Mouse (Mus musculus): ENCODE measurements around the gene Gm9513. TPM values are rescaled to one million over a fixed set of nuclear protein-coding genes. Genes with fewer than 3 reads are reported as not detected.

The Gm9513 gene
- not detected for polyA plus RNA-seq (2012; fragmentation: generic; extraction: Trizol)

GRCm38 (mm10) chr9:36475338-36475737 is at the start of gene Gm9513:
Gene Gm9513, plus strand, starts transcription at chr9:36475638.
- Histone ChIP-seq H3K4me3 (no peak within 1 kb of the TSS), H3K79me2 (ENCODE audit: control insufficient read depth, insufficient read depth) (no peaks in the 10 kb centered on the region), H3K4me2 (ENCODE audit: low read depth) (no peak within 1 kb of the TSS), H3K36me3 (ENCODE audit: control insufficient read depth, insufficient read depth) (no peaks in the 10 kb centered on the region), H3ac (ENCODE audit: control insufficient read depth, insufficient read length) (no peak within 1 kb of the TSS), H3K27me3 (ENCODE audit: control insufficient read depth, insufficient read depth, insufficient read length) (no peaks in the 10 kb centered on the region)
- no peak for TF ChIP-seq E2F4 (IDR thresholded peaks at IDR 0.05; ENCODE audit: insufficient read depth)
- TF ChIP-seq POLR2A (IDR thresholded peaks at IDR 0.05; ENCODE audit: insufficient read length, low read depth), result no peak

GRCm38 (mm10) chr9:36431584-36431983 is 43.9 kb upstream of the Gm9513 start, which contains the start of gene Gm7257:
Gene Gm7257, plus strand, starts transcription at chr9:36431884.
- no peaks in the 10 kb centered on the region for H3K36me3 ChIP-seq (ENCODE audit: control insufficient read depth, insufficient read depth)
- no peak within 1 kb of the TSS for H3K4me3 ChIP-seq
- no peak within 1 kb of the TSS for H3ac ChIP-seq (ENCODE audit: control insufficient read depth, insufficient read length)
- H3K27me3 ChIP-seq (ENCODE audit: control insufficient read depth, insufficient read depth, insufficient read length), result no peaks in the 10 kb centered on the region
- no peak within 1 kb of the TSS for H3K4me2 ChIP-seq (ENCODE audit: low read depth)
- TF ChIP-seq MYOD1 (IDR thresholded peaks at IDR 0.05; ENCODE audit: control insufficient read depth in 1 of 3, insufficient read length in 2 of 3, low read depth in 2 of 3) (no peak), E2F4 (IDR thresholded peaks at IDR 0.05; ENCODE audit: insufficient read depth) (no peak), CEBPB (IDR thresholded peaks at IDR 0.05; ENCODE audit: insufficient read depth, poor library complexity, severe bottlenecking) (no peak), POLR2A (IDR thresholded peaks at IDR 0.05; ENCODE audit: insufficient read length, low read depth) (no peak), TCF12 (IDR thresholded peaks at IDR 0.05; ENCODE audit: insufficient read depth, poor library complexity, severe bottlenecking) (no peak), MAX (IDR thresholded peaks at IDR 0.05; ENCODE audit: low read depth) (no peak), TCF3 (IDR thresholded peaks at IDR 0.05; ENCODE audit: insufficient read length, low read depth) (no peak), POLR2AphosphoS2 (IDR thresholded peaks at IDR 0.05; ENCODE audit: insufficient read length, low read depth) (no peak), USF1 (IDR thresholded peaks at IDR 0.05; ENCODE audit: low read depth) (no peak), SRF (IDR thresholded peaks at IDR 0.05; ENCODE audit: control insufficient read depth, insufficient read length, low read depth) (no peak), REST (IDR thresholded peaks at IDR 0.05; ENCODE audit: insufficient read depth, insufficient read length) (no peak), MYOG (IDR thresholded peaks at IDR 0.05; ENCODE audit: control insufficient read depth in 1 of 3, insufficient read depth in 1 of 3, insufficient read length in 2 of 3, low read depth in 2 of 3) (no peak)
- H3K79me2 ChIP-seq (ENCODE audit: control insufficient read depth, insufficient read depth), result no peaks in the 10 kb centered on the region

GRCm38 (mm10) chr9:36435051-36435764 is 40.2 kb upstream of the Gm9513 start:
- Histone ChIP-seq H3K4me2 (ENCODE audit: low read depth) (no peak overlapping the region), H3ac (ENCODE audit: control insufficient read depth, insufficient read length) (no peak overlapping the region), H3K79me2 (ENCODE audit: control insufficient read depth, insufficient read depth) (no peaks in the 10 kb centered on the region), H3K4me3 (no peak overlapping the region), H3K27me3 (ENCODE audit: control insufficient read depth, insufficient read depth, insufficient read length) (no peaks in the 10 kb centered on the region), H3K36me3 (ENCODE audit: control insufficient read depth, insufficient read depth) (no peaks in the 10 kb centered on the region)
- TF ChIP-seq MAX (IDR thresholded peaks at IDR 0.05; ENCODE audit: low read depth) (no peak), TCF3 (IDR thresholded peaks at IDR 0.05; ENCODE audit: insufficient read length, low read depth) (no peak), SRF (IDR thresholded peaks at IDR 0.05; ENCODE audit: control insufficient read depth, insufficient read length, low read depth) (no peak), TCF12 (IDR thresholded peaks at IDR 0.05; ENCODE audit: insufficient read depth, poor library complexity, severe bottlenecking) (no peak), MYOD1 (IDR thresholded peaks at IDR 0.05; ENCODE audit: control insufficient read depth in 1 of 3, insufficient read length in 2 of 3, low read depth in 2 of 3) (no peak), MYOG (IDR thresholded peaks at IDR 0.05; ENCODE audit: control insufficient read depth in 1 of 3, insufficient read depth in 1 of 3, insufficient read length in 2 of 3, low read depth in 2 of 3) (no peak), POLR2A (IDR thresholded peaks at IDR 0.05; ENCODE audit: insufficient read length, low read depth) (no peak), CEBPB (IDR thresholded peaks at IDR 0.05; ENCODE audit: insufficient read depth, poor library complexity, severe bottlenecking) (no peak), E2F4 (IDR thresholded peaks at IDR 0.05; ENCODE audit: insufficient read depth) (no peak), USF1 (IDR thresholded peaks at IDR 0.05; ENCODE audit: low read depth) (no peak), POLR2AphosphoS2 (IDR thresholded peaks at IDR 0.05; ENCODE audit: insufficient read length, low read depth) (no peak), REST (IDR thresholded peaks at IDR 0.05; ENCODE audit: insufficient read depth, insufficient read length) (no peak)

- no peak for TF ChIP-seq SRF (IDR thresholded peaks at IDR 0.05; ENCODE audit: control insufficient read depth, insufficient read length, low read depth)
- no peak for TF ChIP-seq E2F4 (IDR thresholded peaks at IDR 0.05; ENCODE audit: insufficient read depth)
- TF ChIP-seq MAX (IDR thresholded peaks at IDR 0.05; ENCODE audit: low read depth), result no peak
- no peak for TF ChIP-seq USF1 (IDR thresholded peaks at IDR 0.05; ENCODE audit: low read depth)
- TF ChIP-seq MYOG (IDR thresholded peaks at IDR 0.05; ENCODE audit: control insufficient read depth in 1 of 3, insufficient read depth in 1 of 3, insufficient read length in 2 of 3, low read depth in 2 of 3), result no peak
- no peak for TF ChIP-seq POLR2AphosphoS2 (IDR thresholded peaks at IDR 0.05; ENCODE audit: insufficient read length, low read depth)
- no peak for TF ChIP-seq CEBPB (IDR thresholded peaks at IDR 0.05; ENCODE audit: insufficient read depth, poor library complexity, severe bottlenecking)
- no peak for TF ChIP-seq REST (IDR thresholded peaks at IDR 0.05; ENCODE audit: insufficient read depth, insufficient read length)
- no peak for TF ChIP-seq POLR2A (IDR thresholded peaks at IDR 0.05; ENCODE audit: insufficient read length, low read depth)
- TF ChIP-seq MYOD1 (IDR thresholded peaks at IDR 0.05; ENCODE audit: control insufficient read depth in 1 of 3, insufficient read length in 2 of 3, low read depth in 2 of 3), result no peak
- no peak for TF ChIP-seq TCF3 (IDR thresholded peaks at IDR 0.05; ENCODE audit: insufficient read length, low read depth)
- TF ChIP-seq TCF12 (IDR thresholded peaks at IDR 0.05; ENCODE audit: insufficient read depth, poor library complexity, severe bottlenecking), result no peak
- no peaks in the 10 kb centered on the region for H3K79me2 ChIP-seq (ENCODE audit: control insufficient read depth, insufficient read depth)
- H3ac ChIP-seq (ENCODE audit: control insufficient read depth, insufficient read length), result no peak overlapping the region
- no peak overlapping the region for H3K4me3 ChIP-seq
- H3K36me3 ChIP-seq (ENCODE audit: control insufficient read depth, insufficient read depth), result no peaks in the 10 kb centered on the region
- H3K4me2 ChIP-seq (ENCODE audit: low read depth), result no peak overlapping the region
- H3K27me3 ChIP-seq (ENCODE audit: control insufficient read depth, insufficient read depth, insufficient read length), result no peaks in the 10 kb centered on the region
Observed at GRCm38 (mm10) chr9:36494501-36495220, 19.2 kb downstream of the Gm9513 start.

Measured in myocyte (in vitro differentiated cells).